9 mouse cellular contexts compared by ENCODE assay signal in the genomic region with DNA sequence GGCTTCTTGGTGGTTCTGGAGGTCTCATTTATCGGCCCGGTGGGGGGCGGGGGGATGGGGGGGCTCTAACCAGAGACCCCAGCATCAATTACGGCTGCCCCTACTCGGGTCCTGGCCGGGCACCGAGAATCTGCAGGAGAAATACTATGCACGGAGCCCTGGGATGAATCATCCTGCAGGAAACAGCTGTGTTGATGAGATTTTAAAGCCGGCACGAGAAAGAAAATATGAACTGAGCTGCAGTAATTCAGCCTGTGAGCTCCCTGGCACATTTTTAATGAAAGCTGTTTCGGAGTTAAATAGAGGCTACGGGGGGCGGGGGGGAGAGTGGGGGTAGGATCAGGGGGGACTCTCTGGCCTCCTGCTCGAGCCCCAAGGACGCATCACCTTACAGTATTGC. TPM values are rescaled to one million over a fixed set of nuclear protein-coding genes. Genes with fewer than 3 reads are reported as not detected.
DNase-seq lines count a peak whose midpoint lies in the region; ATAC-seq and TF ChIP-seq lines count a peak whose summit lies in the region.
"Had no signal": no experiment of that assay in that cellular context is flagged by ENCODE, and none has a peak within 500 bp of the region (broad histone marks: within the 10 kb centered on the region; RNA-seq: fewer than 3 reads in every experiment).

No protein-coding gene starts in this region.

- H3K4me2 ChIP-seq in lung, embryonic 15.5 days = no peak overlapping the region
- 0 out of 2 replicates have a peak overlapping the region, but pooled peaks have one; percentile 10 for H3K4me2 ChIP-seq in hindbrain, embryonic 15.5 days
- peak overlapping the region; percentile 34 for H3K4me2 ChIP-seq in neural tube, embryonic 15.5 days

- 52% methylated on average over 15 of the region's 15 CpGs for WGBS in lung, embryonic 15.5 days
- WGBS in lung, adult 2 months = 40% methylated on average over 15 of the region's 15 CpGs
- WGBS in hindbrain, embryonic 15.5 days = 32% methylated on average over 15 of the region's 15 CpGs
- WGBS in neural tube, embryonic 15.5 days = 28% methylated on average over 15 of the region's 15 CpGs

- no peaks in the 10 kb centered on the region for H3K36me3 ChIP-seq in lung, embryonic 15.5 days
- H3K36me3 ChIP-seq in hindbrain, embryonic 15.5 days = no peaks in the 10 kb centered on the region
- no peaks in the 10 kb centered on the region for H3K36me3 ChIP-seq in neural tube, embryonic 15.5 days

- H3K4me1 ChIP-seq in lung, embryonic 15.5 days = peaks cover 39% of the 10 kb centered on the region
- peaks cover 4% of the 10 kb centered on the region for H3K4me1 ChIP-seq in lung, adult 2 months (ENCODE audit: control insufficient read depth, insufficient read depth, low read length)
- peaks cover 87% of the 10 kb centered on the region for H3K4me1 ChIP-seq in hindbrain, embryonic 15.5 days (replicated peaks)
- H3K4me1 ChIP-seq in neural tube, embryonic 15.5 days = peaks cover 93% of the 10 kb centered on the region

- H3K9ac ChIP-seq in lung, embryonic 15.5 days = no peak overlapping the region
- H3K9ac ChIP-seq in hindbrain, embryonic 15.5 days = 0 out of 2 replicates have a peak overlapping the region, but pooled peaks have one; percentile 11
- H3K9ac ChIP-seq in neural tube, embryonic 15.5 days (replicated peaks) = peak overlapping the region; percentile 28; the same call in 1 of the 2 replicates

- TF ChIP-seq CTCF in lung, adult 2 months (IDR thresholded peaks at IDR 0.05; ENCODE audit: insufficient read depth, low read length) = no peak

- peak; percentile 42 for DNase-seq in cerebellum, adult 9-10 months
- DNase-seq in cerebellum, adult 11-12 months = no peak
- DNase-seq in lung, adult 2 months = no peak
- no peak for DNase-seq in spleen, adult 12 weeks (ENCODE audit: low spot score)
- DNase-seq: gastrocnemius, adult 2 months had no signal

- no peaks in the 10 kb centered on the region for H3K27me3 ChIP-seq in lung, embryonic 15.5 days
- H3K27me3 ChIP-seq in hindbrain, embryonic 15.5 days = no peaks in the 10 kb centered on the region
- H3K27me3 ChIP-seq in neural tube, embryonic 15.5 days (replicated peaks) = no peaks in the 10 kb centered on the region

- no peak for ATAC-seq in lung, embryonic 15.5 days (ENCODE audit: borderline replicate concordance, extremely low read depth, low FRiP score, low TSS enrichment)
- ATAC-seq in hindbrain, embryonic 15.5 days (ENCODE audit: low FRiP score, low read depth) = no peak
- ATAC-seq in neural tube, embryonic 15.5 days (ENCODE audit: low FRiP score) = peak; percentile 19
- ATAC-seq in megakaryocyte, adult 5-6 weeks (ENCODE audit: poor library complexity, severe bottlenecking) = no peak

- no peaks in the 10 kb centered on the region for H3K9me3 ChIP-seq in lung, embryonic 15.5 days
- no peaks in the 10 kb centered on the region for H3K9me3 ChIP-seq in hindbrain, embryonic 15.5 days
- H3K9me3 ChIP-seq in neural tube, embryonic 15.5 days (replicated peaks) = no peaks in the 10 kb centered on the region

- H3K27ac ChIP-seq in lung, embryonic 15.5 days = peak overlapping the region; percentile 44
- peak overlapping the region; percentile 78 for H3K27ac ChIP-seq in hindbrain, embryonic 15.5 days (replicated peaks)
- peak overlapping the region; percentile 93 for H3K27ac ChIP-seq in neural tube, embryonic 15.5 days (replicated peaks)
- H3K27ac ChIP-seq: gastrocnemius, adult 2 months had no signal

- TF ChIP-seq POLR2A in lung, adult 2 months (IDR thresholded peaks at IDR 0.05; ENCODE audit: borderline replicate concordance, extremely low read depth, low read depth, low read length) = no peak

- H3K4me3 ChIP-seq in lung, embryonic 15.5 days = no peak overlapping the region
- H3K4me3 ChIP-seq in lung, adult 2 months (replicated peaks; ENCODE audit: extremely low read depth, low read depth, low read length) = no peak overlapping the region
- no peak overlapping the region for H3K4me3 ChIP-seq in hindbrain, embryonic 15.5 days
- no peak overlapping the region for H3K4me3 ChIP-seq in neural tube, embryonic 15.5 days (replicated peaks)
- H3K4me3 ChIP-seq: gastrocnemius, adult 2 months had no signal

RNA-seq across cellular contexts. Expression of a gene that starts 39.8 kb away (rescaled TPM):
- polyA plus RNA-seq in lung, embryonic 15.5 days (2015; fragmentation: Nextera tagmentation; extraction: Ambion mirVana) = 3.0 and 3.3 TPM in 2 replicates
- 11.1 and 15.8 TPM in 2 replicates for polyA plus RNA-seq in lung, adult 2 months (2012; rRNA removed)
- polyA plus RNA-seq in hindbrain, embryonic 15.5 days (2015; fragmentation: Nextera tagmentation; extraction: Ambion mirVana) = 2.8 and 3.1 TPM in 2 replicates
- 2.4 and 2.7 TPM in 2 replicates for polyA plus RNA-seq in neural tube, embryonic 15.5 days (2015; fragmentation: Nextera tagmentation; extraction: Ambion mirVana)
- total RNA-seq in megakaryocyte, adult 5-6 weeks (2015) = 53.3 and 61.4 TPM in 2 replicates
- total RNA-seq in megakaryocyte, adult 5-6 weeks (2017) = 8.3 and 14.5 TPM in 2 replicates

RNA-seq across cellular contexts. Expression of a gene that starts 40.0 kb away (rescaled TPM):
- polyA plus RNA-seq in lung, embryonic 15.5 days (2015; fragmentation: Nextera tagmentation; extraction: Ambion mirVana) = 84.3 and 87.2 TPM in 2 replicates
- 19.8 and 28.4 TPM in 2 replicates for polyA plus RNA-seq in lung, adult 2 months (2012; rRNA removed)
- 95.6 and 95.9 TPM in 2 replicates for polyA plus RNA-seq in hindbrain, embryonic 15.5 days (2015; fragmentation: Nextera tagmentation; extraction: Ambion mirVana)
- 97.5 and 98.3 TPM in 2 replicates for polyA plus RNA-seq in neural tube, embryonic 15.5 days (2015; fragmentation: Nextera tagmentation; extraction: Ambion mirVana)
- 58.4 and 60.3 TPM in 2 replicates for total RNA-seq in megakaryocyte, adult 5-6 weeks (2015)
- 109 and 112 TPM in 2 replicates for total RNA-seq in megakaryocyte, adult 5-6 weeks (2017)

RNA-seq across cellular contexts. Expression of a gene that starts 56.1 kb away (rescaled TPM):
- 4.9 and 6.1 TPM in 2 replicates for polyA plus RNA-seq in lung, embryonic 15.5 days (2015; fragmentation: Nextera tagmentation; extraction: Ambion mirVana)
- polyA plus RNA-seq in lung, adult 2 months (2012; rRNA removed) = 22.2 and 22.5 TPM in 2 replicates
- polyA plus RNA-seq in hindbrain, embryonic 15.5 days (2015; fragmentation: Nextera tagmentation; extraction: Ambion mirVana) = 13.7 and 14.7 TPM in 2 replicates
- polyA plus RNA-seq in neural tube, embryonic 15.5 days (2015; fragmentation: Nextera tagmentation; extraction: Ambion mirVana) = 10.5 and 11.9 TPM in 2 replicates
- 0.04 and 0.05 TPM in 2 replicates for total RNA-seq in megakaryocyte, adult 5-6 weeks (2015)
- total RNA-seq in megakaryocyte, adult 5-6 weeks (2017) = 0.11 and 0.37 TPM in 2 replicates
